Mouse (Mus musculus) neural tube, embryonic 14.5 days (tissue): ENCODE measurements around the gene Panx2. TPM values are rescaled to one million over a fixed set of nuclear protein-coding genes. Genes with fewer than 3 reads are reported as not detected.

Experiments
- ATAC-seq: fragments of 200-750 bp; cut with Nextera tagmentation; 2 replicates; pipeline ENCODE4 v1.8.0; 2017; ENCODE audit warnings: low read depth, mild to moderate bottlenecking, moderate TSS enrichment, moderate library complexity
- H3K27ac ChIP-seq: fragments of 300-500 bp; sonication (generic); 2 replicates; pipeline ENCODE4 v1.5.1; 2014; ENCODE audit warnings: low read depth, mild to moderate bottlenecking, control low read depth, low read length, moderate library complexity, mixed read lengths
- H3K27me3 ChIP-seq: fragments of 300-500 bp; sonication (generic); 2 replicates; pipeline ENCODE4 v1.6.1; 2014; ENCODE audit warnings: low read length; ENCODE audit not compliant: control insufficient read depth, insufficient read depth
- H3K36me3 ChIP-seq: fragments of 300-500 bp; sonication (generic); 2 replicates; pipeline ENCODE4 v1.6.1; 2014; ENCODE audit warnings: low read length, mixed read lengths; ENCODE audit not compliant: control insufficient read depth, insufficient read depth
- H3K4me1 ChIP-seq: fragments of 300-500 bp; sonication (generic); 2 replicates; pipeline ENCODE4 v1.6.1; 2014; ENCODE audit warnings: low read length; ENCODE audit not compliant: control insufficient read depth, insufficient read depth
- H3K4me2 ChIP-seq: fragments of 300-500 bp; sonication (generic); 2 replicates; pipeline ENCODE4 v1.6.1; 2014; ENCODE audit warnings: mild to moderate bottlenecking, low read depth, low read length, control low read depth
- H3K4me3 ChIP-seq: fragments of 300-500 bp; sonication (generic); 2 replicates; pipeline ENCODE4 v1.5.1; 2014; ENCODE audit warnings: low read depth, low read length, control low read depth, mixed read lengths
- H3K9ac ChIP-seq: fragments of 300-500 bp; sonication (generic); replicated peaks from 2 replicates; pipeline ENCODE4 v1.6.1; 2014; ENCODE audit warnings: low read depth, mild to moderate bottlenecking, control low read depth, low read length, mixed read lengths
- H3K9me3 ChIP-seq: fragments of 300-500 bp; sonication (generic); 2 replicates; pipeline ENCODE4 v1.6.1; 2016; ENCODE audit warnings: low read length; ENCODE audit not compliant: control insufficient read depth
- WGBS: fragments of 180-500 bp; shearing (Covaris S2); extraction: QIAGEN DNeasy Blood & Tissue Kit; methylation state at CpG from one replicate; pipeline ENCODE4 v1.1.7; 2014; 5-methylcytosine and 5-hydroxymethylcytosine counted together
- polyA plus RNA-seq: library from polyadenylated mRNA; unstranded; fragments of >200 nt; fragmentation: Nextera tagmentation; extraction: Ambion mirVana; gene quantifications from 2 replicates; pipeline ENCODE4 v1.2.1, GENCODE M21; 2014

Panx2 gene
- 6.4 and 8.0 TPM in 2 replicates for polyA plus RNA-seq

- Histone ChIP-seq H3K27ac (peak within 1 kb of the TSS; percentile 62), H3K4me3 (peak within 1 kb of the TSS; percentile 67), H3K36me3 (no peaks in the 10 kb centered on the region), H3K9me3 (no peaks in the 10 kb centered on the region), H3K27me3 (no peaks in the 10 kb centered on the region), H3K4me2 (peak within 1 kb of the TSS; percentile 84), H3K4me1 (peaks cover 11% of the 10 kb centered on the region; the same call in 1 of the 2 replicates), H3K9ac (peak within 1 kb of the TSS; percentile 79)
- WGBS, result 1% methylated on average over 24 of the region's 57 CpGs
- ATAC-seq, result peak; percentile 56
Observed at GRCm38 (mm10) chr15:89059161-89059931, at the start of gene Panx2. Gene Panx2, plus strand, starts transcription at chr15:89059734.

DNA sequence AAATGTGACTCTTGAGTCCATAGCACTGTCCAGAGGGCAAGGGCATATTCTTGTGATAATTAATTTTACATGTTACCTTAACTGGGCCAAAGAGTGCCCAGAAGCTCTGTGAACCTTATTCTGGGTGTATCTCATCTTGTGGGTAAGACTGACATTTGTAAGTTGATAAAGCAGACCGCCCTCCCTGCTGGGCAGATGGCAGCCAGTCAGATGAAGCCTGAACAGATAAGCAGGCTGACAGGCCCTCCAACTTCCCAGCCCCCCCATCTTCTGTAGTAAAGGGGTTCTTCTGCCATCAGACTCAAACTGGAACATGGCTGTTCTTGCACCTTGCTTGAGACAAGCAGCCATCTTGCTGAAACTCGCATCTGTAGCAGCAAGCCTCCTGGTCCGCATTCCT is 42.8 kb upstream of the Panx2 start:
- no peak for ATAC-seq
- no peaks in the 10 kb centered on the region for H3K36me3 ChIP-seq
- 87% methylated on average over 3 of the region's 3 CpGs for WGBS
- H3K4me2 ChIP-seq, result no peak overlapping the region
- H3K9ac ChIP-seq, result no peak overlapping the region
- no peaks in the 10 kb centered on the region for H3K4me1 ChIP-seq
- no peaks in the 10 kb centered on the region for H3K27me3 ChIP-seq
- no peak overlapping the region for H3K27ac ChIP-seq
- H3K9me3 ChIP-seq, result no peaks in the 10 kb centered on the region
- H3K4me3 ChIP-seq, result no peak overlapping the region

DNA sequence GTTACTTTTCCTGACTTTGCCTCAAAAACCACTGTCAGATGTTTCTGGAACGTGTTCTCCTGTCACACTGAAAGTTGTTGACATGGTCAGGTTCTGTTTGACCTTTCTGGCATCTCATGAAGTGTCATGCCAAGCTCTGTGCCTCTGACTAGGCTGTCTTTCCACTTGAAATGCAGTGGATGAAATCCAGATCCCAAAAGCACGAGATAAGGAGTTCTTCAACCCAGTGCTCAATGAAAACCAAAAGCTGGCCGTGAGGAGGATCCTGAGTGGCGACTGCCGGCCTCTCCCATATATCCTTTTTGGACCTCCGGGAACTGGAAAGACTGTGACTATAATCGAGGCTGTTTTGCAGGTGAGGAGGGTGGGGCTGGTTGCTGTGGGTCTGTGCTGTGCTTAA is 39.4 kb upstream of the Panx2 start:
- Histone ChIP-seq H3K4me3 (no peak overlapping the region), H3K4me2 (no peak overlapping the region), H3K9ac (no peak overlapping the region), H3K27ac (no peak overlapping the region), H3K27me3 (no peaks in the 10 kb centered on the region), H3K9me3 (no peaks in the 10 kb centered on the region), H3K4me1 (no peaks in the 10 kb centered on the region), H3K36me3 (no peaks in the 10 kb centered on the region)
- no peak for ATAC-seq
- WGBS, result 83% methylated on average over 7 of the region's 7 CpGs

GRCm38 (mm10) chr15:89020492-89020891 is 39.0 kb upstream of the Panx2 start:
- no peak overlapping the region for H3K27ac ChIP-seq
- H3K4me3 ChIP-seq, result no peak overlapping the region
- H3K36me3 ChIP-seq, result no peaks in the 10 kb centered on the region
- WGBS, result 91% methylated on average over 7 of the region's 7 CpGs
- H3K9ac ChIP-seq, result no peak overlapping the region
- H3K4me2 ChIP-seq, result no peak overlapping the region
- ATAC-seq, result no peak
- H3K27me3 ChIP-seq, result no peaks in the 10 kb centered on the region
- no peaks in the 10 kb centered on the region for H3K9me3 ChIP-seq
- no peaks in the 10 kb centered on the region for H3K4me1 ChIP-seq

- Histone ChIP-seq H3K9me3 (no peaks in the 10 kb centered on the region), H3K9ac (no peak overlapping the region), H3K27me3 (no peaks in the 10 kb centered on the region), H3K4me2 (no peak overlapping the region), H3K4me3 (no peak overlapping the region), H3K4me1 (no peaks in the 10 kb centered on the region), H3K27ac (no peak overlapping the region), H3K36me3 (no peaks in the 10 kb centered on the region)
- 74% methylated on average over 5 of the region's 5 CpGs for WGBS
- no peak for ATAC-seq
Observed at GRCm38 (mm10) chr15:89044381-89044780, 15.2 kb upstream of the Panx2 start.

- Histone ChIP-seq H3K4me1 (no peaks in the 10 kb centered on the region), H3K9ac (no peak overlapping the region), H3K27me3 (no peaks in the 10 kb centered on the region), H3K36me3 (no peaks in the 10 kb centered on the region), H3K9me3 (no peaks in the 10 kb centered on the region), H3K4me2 (no peak overlapping the region), H3K4me3 (no peak overlapping the region), H3K27ac (no peak overlapping the region)
- ATAC-seq, result no peak
- 80% methylated on average over 4 of the region's 4 CpGs for WGBS
Observed at GRCm38 (mm10) chr15:89046356-89046755, 13.2 kb upstream of the Panx2 start.

DNA sequence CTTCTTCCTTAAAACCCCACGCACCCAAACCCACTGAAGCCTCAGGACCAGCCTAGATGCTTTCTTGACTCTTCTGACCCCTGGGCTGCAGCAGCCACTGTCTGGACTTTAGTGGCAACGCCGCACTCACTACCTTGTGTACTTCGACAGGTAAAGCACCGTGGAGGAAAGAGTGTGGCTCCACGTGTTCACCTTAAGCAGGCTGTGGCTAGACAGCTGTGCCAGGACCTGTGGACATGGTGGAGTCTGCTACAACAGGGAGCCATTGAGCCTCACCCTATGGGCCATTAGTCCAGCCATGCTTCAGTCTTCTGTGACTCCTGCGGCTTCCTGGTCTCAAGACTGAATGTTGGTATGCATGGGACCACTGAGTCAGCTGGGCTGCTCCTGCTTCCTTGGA is 4.9 kb upstream of the Panx2 start:
- no peaks in the 10 kb centered on the region for H3K27me3 ChIP-seq
- no peak overlapping the region for H3K4me3 ChIP-seq
- peaks cover 3% of the 10 kb centered on the region; the same call in 1 of the 2 replicates for H3K4me1 ChIP-seq
- no peak overlapping the region for H3K9ac ChIP-seq
- H3K4me2 ChIP-seq, result no peak overlapping the region
- no peaks in the 10 kb centered on the region for H3K36me3 ChIP-seq
- H3K9me3 ChIP-seq, result no peaks in the 10 kb centered on the region
- WGBS, result 87% methylated on average over 7 of the region's 7 CpGs
- H3K27ac ChIP-seq, result no peak overlapping the region
- no peak for ATAC-seq

DNA sequence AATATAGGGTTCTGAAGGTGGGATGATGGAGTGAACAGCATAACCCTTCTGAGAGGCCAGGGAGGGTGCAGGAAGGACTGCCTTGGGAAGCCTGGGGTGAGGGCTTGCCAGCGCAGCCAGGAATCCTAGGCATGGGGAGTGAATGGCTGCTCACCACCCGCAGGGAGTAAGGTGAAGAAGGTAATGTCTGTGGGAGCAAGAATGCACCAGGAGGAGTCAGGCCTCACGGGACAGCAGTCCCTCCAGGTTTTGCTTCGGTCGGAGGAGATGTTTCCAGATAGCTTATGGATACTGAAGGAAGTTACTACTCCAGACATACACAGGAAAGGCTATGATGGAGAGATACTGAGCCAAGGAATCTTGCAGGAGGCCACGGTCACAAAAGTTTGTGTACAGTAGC is 798 bp upstream of the Panx2 start:
- no peak for ATAC-seq
- H3K4me2 ChIP-seq, result peak overlapping the region; percentile 84

DNA sequence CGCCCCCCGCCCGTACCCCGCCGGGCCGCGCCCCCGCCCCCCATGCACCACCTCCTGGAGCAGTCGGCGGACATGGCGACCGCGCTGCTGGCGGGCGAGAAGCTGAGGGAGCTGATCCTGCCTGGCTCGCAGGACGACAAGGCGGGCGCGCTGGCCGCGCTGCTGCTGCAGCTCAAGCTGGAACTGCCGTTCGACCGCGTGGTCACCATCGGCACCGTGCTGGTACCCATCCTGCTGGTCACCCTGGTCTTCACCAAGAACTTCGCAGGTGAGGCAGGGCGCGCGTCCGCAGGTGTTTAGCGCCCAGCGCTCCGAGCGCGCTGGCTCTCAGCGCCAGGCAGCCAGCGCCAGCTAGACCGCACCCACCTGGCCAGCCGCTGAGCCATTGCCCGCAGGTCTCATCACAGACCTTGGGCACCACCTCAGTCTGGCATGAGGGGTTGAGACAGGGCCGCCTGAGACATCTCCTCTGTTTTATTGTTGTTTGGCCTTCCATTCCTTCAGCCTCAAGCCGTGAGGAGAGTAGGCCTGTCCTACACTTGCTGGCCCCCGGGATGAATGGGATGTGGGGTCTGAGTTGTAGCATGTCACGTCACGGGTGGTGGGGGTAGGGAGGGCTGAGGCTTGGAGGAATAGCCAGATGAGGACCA is 623 bp downstream of the Panx2 start:
- no peaks in the 10 kb centered on the region for H3K9me3 ChIP-seq
- H3K9ac ChIP-seq, result peak overlapping the region; percentile 79
- peaks cover 11% of the 10 kb centered on the region; the same call in 1 of the 2 replicates for H3K4me1 ChIP-seq
- H3K27me3 ChIP-seq, result 0 out of 2 replicates have a peak, but pooled peaks cover 3% of the 10 kb centered on the region
- peak overlapping the region; percentile 62 for H3K27ac ChIP-seq
- H3K4me2 ChIP-seq, result peak overlapping the region; percentile 84
- peak overlapping the region; percentile 67 for H3K4me3 ChIP-seq
- H3K36me3 ChIP-seq, result no peaks in the 10 kb centered on the region
- WGBS, result under 1% methylated on average over 37 of the region's 48 CpGs
- ATAC-seq, result peak; percentile 68

More for the DNA sequence above, 798 bp upstream of the Panx2 start:
- H3K36me3 ChIP-seq, result no peaks in the 10 kb centered on the region
- no peaks in the 10 kb centered on the region for H3K27me3 ChIP-seq
- peak overlapping the region; percentile 79 for H3K9ac ChIP-seq
- H3K27ac ChIP-seq, result 0 out of 2 replicates have a peak overlapping the region, but pooled peaks have one; percentile 22
- peak overlapping the region; percentile 67 for H3K4me3 ChIP-seq
- peaks cover 11% of the 10 kb centered on the region; the same call in 1 of the 2 replicates for H3K4me1 ChIP-seq
- H3K9me3 ChIP-seq, result no peaks in the 10 kb centered on the region
- 39% methylated on average over 6 of the region's 6 CpGs for WGBS
